Mouse (Mus musculus) myocyte (in vitro differentiated cells): ENCODE measurements around the gene Supt4a.

ENCODE experiments used
- E2F4 ChIP-seq: IDR thresholded peaks from one replicate; pipeline ENCODE4 v1.6.1; 2011; ENCODE audit warnings: mild to moderate bottlenecking, control low read depth, moderate library complexity; ENCODE audit not compliant: insufficient read depth
- MAX ChIP-seq: IDR thresholded peaks from one replicate; pipeline ENCODE4 v1.6.1; 2011; ENCODE audit warnings: low read depth, mild to moderate bottlenecking, control low read depth
- MYOD1 ChIP-seq, 3 experiments: IDR thresholded peaks; one replicate each; pipeline ENCODE4 v1.6.1; 2011; ENCODE audit warnings: control low read depth in 2 of 3, low read depth in 2 of 3, mild to moderate bottlenecking in 2 of 3, moderate library complexity in 1 of 3; ENCODE audit not compliant: insufficient read length in 2 of 3, control insufficient read depth in 1 of 3
- MYOG ChIP-seq, 3 experiments: IDR thresholded peaks; one replicate each; pipeline ENCODE4 v1.6.1; 2011; ENCODE audit warnings: control low read depth in 2 of 3, low read depth in 2 of 3, mild to moderate bottlenecking in 2 of 3; ENCODE audit not compliant: insufficient read length in 2 of 3, control insufficient read depth in 1 of 3, insufficient read depth in 1 of 3
- POLR2A ChIP-seq: IDR thresholded peaks from one replicate; pipeline ENCODE4 v1.6.1; 2011; ENCODE audit warnings: low read depth, mild to moderate bottlenecking, control low read depth, moderate library complexity; ENCODE audit not compliant: insufficient read length
- POLR2AphosphoS2 ChIP-seq: IDR thresholded peaks from one replicate; pipeline ENCODE4 v1.6.1; 2011; ENCODE audit warnings: low read depth, control low read depth; ENCODE audit not compliant: insufficient read length
- REST ChIP-seq: IDR thresholded peaks from one replicate; pipeline ENCODE4 v1.6.1; 2011; ENCODE audit warnings: mild to moderate bottlenecking, control low read depth, moderate library complexity; ENCODE audit not compliant: insufficient read depth, insufficient read length
- TCF12 ChIP-seq: IDR thresholded peaks from one replicate; pipeline ENCODE4 v1.6.1; 2011; ENCODE audit warnings: mild to moderate bottlenecking, control low read depth; ENCODE audit not compliant: poor library complexity, insufficient read depth, severe bottlenecking
- USF1 ChIP-seq: IDR thresholded peaks from one replicate; pipeline ENCODE4 v1.6.1; 2011; ENCODE audit warnings: low read depth, mild to moderate bottlenecking, control low read depth, moderate library complexity

DNA sequence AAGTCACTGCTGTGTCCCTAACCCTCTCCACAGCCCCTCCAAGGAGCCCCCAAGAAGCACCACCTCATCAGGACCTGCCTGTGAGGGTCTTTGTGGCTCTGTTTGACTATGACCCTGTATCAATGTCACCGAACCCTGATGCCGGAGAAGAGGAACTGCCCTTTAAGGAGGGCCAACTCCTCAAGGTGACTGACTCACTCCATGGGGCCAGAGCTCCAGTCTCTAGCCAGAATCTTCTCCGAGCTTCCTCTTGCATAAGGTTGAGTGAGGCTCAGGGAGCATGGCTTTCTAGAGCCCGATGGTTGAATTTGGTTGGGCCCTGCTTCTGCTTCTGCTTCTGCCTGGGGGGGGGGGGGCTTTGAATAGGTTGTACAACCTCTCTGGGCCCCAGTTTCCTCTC, 42.0 kb downstream of the Supt4a start:
- TF ChIP-seq POLR2A: no peak
- no peak for TF ChIP-seq MAX
- TF ChIP-seq E2F4: no peak
- no peak for TF ChIP-seq REST
- TF ChIP-seq TCF12: no peak
- no peak for TF ChIP-seq POLR2AphosphoS2
- no peak for TF ChIP-seq MYOD1 (IDR thresholded peaks at IDR 0.05; ENCODE audit: control insufficient read depth in 1 of 3, insufficient read length in 2 of 3, low read depth in 2 of 3)
- TF ChIP-seq MYOG (IDR thresholded peaks at IDR 0.05; ENCODE audit: control insufficient read depth in 1 of 3, insufficient read depth in 1 of 3, insufficient read length in 2 of 3, low read depth in 2 of 3): no peak
- TF ChIP-seq USF1: no peak
